Mouse (Mus musculus) G1E (cell line): ENCODE results near the gene Il17c.

Experiments
- CTCF ChIP-seq: IDR thresholded peaks from 2 replicates; pipeline ENCODE4 v1.5.1; 2012; ENCODE audit warnings: low read depth, low read length, inconsistent platforms, mixed read lengths
- POLR2AphosphoS5 ChIP-seq: IDR thresholded peaks from 2 replicates; pipeline ENCODE4 v1.6.1; 2012; ENCODE audit warnings: low read depth, low read length, inconsistent platforms; ENCODE audit not compliant: insufficient replicate concordance

- TF ChIP-seq CTCF, result no peak
- no peak for TF ChIP-seq POLR2AphosphoS5
These were observed 29.4 kb downstream of the Il17c start for GRCm38 (mm10) chr8:122451161-122451703.
